Mouse (Mus musculus) right cerebral cortex, postnatal 10 days (tissue): ENCODE results near the gene Smg9.
"Not testable (repeated sequence)": the region's sequence is repeated elsewhere in the genome, so short reads cannot be mapped to it uniquely, and the experiment has no call there.

Experiments used
- DNase-seq, 2 experiments: peaks; one replicate each; pipeline ENCODE4 v3.0.0; 2021; ENCODE audit warnings: low spot score in 2 of 2

The Smg9 gene

GRCm38 (mm10) chr7:24377091-24377865, 22.1 kb upstream of the Smg9 start:
- DNase-seq = peak in 1 of 2 experiments; percentile 30

GRCm38 (mm10) chr7:24378049-24378701, 21.2 kb upstream of the Smg9 start:
- peak in 1 of 2 experiments; percentile 20 for DNase-seq

GRCm38 (mm10) chr7:24379934-24380333, 19.5 kb upstream of the Smg9 start:
- no peak for DNase-seq

GRCm38 (mm10) chr7:24380370-24380769, 19.0 kb upstream of the Smg9 start:
- DNase-seq = no peak

- DNase-seq = no peak
Measured at GRCm38 (mm10) chr7:24382730-24383372, 16.6 kb upstream of the Smg9 start.

- no peak for DNase-seq
Measured at GRCm38 (mm10) chr7:24384070-24384469, 15.3 kb upstream of the Smg9 start.

- peak in 1 of 2 experiments; percentile 84 for DNase-seq
Measured at GRCm38 (mm10) chr7:24384827-24385226, 14.6 kb upstream of the Smg9 start.

GRCm38 (mm10) chr7:24387059-24387556, 12.3 kb upstream of the Smg9 start:
- DNase-seq = peak in 1 of 2 experiments; percentile 43

- no peak for DNase-seq
Measured at GRCm38 (mm10) chr7:24389516-24390187, 9.8 kb upstream of the Smg9 start.

- DNase-seq = no peak
Measured at GRCm38 (mm10) chr7:24390512-24390911, 8.9 kb upstream of the Smg9 start.

- no peak for DNase-seq
Measured at GRCm38 (mm10) chr7:24391077-24391476, 8.3 kb upstream of the Smg9 start.

GRCm38 (mm10) chr7:24391687-24392086, 7.7 kb upstream of the Smg9 start:
- DNase-seq = no peak

- no peak for DNase-seq
Measured at GRCm38 (mm10) chr7:24394054-24394453, 5.4 kb upstream of the Smg9 start.

- DNase-seq = no peak
Measured at GRCm38 (mm10) chr7:24394475-24395161, 4.8 kb upstream of the Smg9 start.

GRCm38 (mm10) chr7:24396832-24397231, 2.6 kb upstream of the Smg9 start:
- no peak for DNase-seq

- DNase-seq = no peak
Measured at GRCm38 (mm10) chr7:24398364-24398913, 980 bp upstream of the Smg9 start.

GRCm38 (mm10) chr7:24400082-24400452, 648 bp downstream of the Smg9 start:
- no peak for DNase-seq

GRCm38 (mm10) chr7:24400489-24400888, 1.1 kb downstream of the Smg9 start:
- DNase-seq = not testable (repeated sequence)

GRCm38 (mm10) chr7:24402851-24403250, 3.4 kb downstream of the Smg9 start:
- no peak for DNase-seq

GRCm38 (mm10) chr7:24405649-24406048, 6.2 kb downstream of the Smg9 start:
- no peak for DNase-seq
